Mouse (Mus musculus) heart, embryonic 14.5 days (tissue): ENCODE data around the gene Phlpp2. TPM values are rescaled to one million over a fixed set of nuclear protein-coding genes. Genes with fewer than 3 reads are reported as not detected.

Experiments
- ATAC-seq: fragments of 200-750 bp; cut with Nextera tagmentation; 2 replicates; pipeline ENCODE4 v1.8.0; 2017; ENCODE audit warnings: low read depth, moderate TSS enrichment; ENCODE audit not compliant: insufficient number of reproducible peaks, insufficient read depth, low FRiP score
- H3K27ac ChIP-seq, 2 experiments: fragments of 200-500 bp in 1 of 2; fragments of 300-500 bp in 1 of 2; sonication (generic) in 1 of 2; replicated peaks in 1 of 2; 2 replicates each; pipeline ENCODE4 v1.5.1; 2012 to 2014; ENCODE audit warnings: low read depth in 2 of 2, low read length in 2 of 2, control low read depth in 1 of 2, mild to moderate bottlenecking in 1 of 2, mixed read lengths in 1 of 2; ENCODE audit not compliant: control insufficient read depth in 1 of 2, insufficient read depth in 1 of 2
- H3K27me3 ChIP-seq: fragments of 300-500 bp; sonication (generic); 2 replicates; pipeline ENCODE4 v1.6.1; 2014; ENCODE audit warnings: mild to moderate bottlenecking, low read length, control low read depth; ENCODE audit not compliant: control insufficient read depth, insufficient read depth
- H3K36me3 ChIP-seq: fragments of 300-500 bp; sonication (generic); 2 replicates; pipeline ENCODE4 v1.6.1; 2014; ENCODE audit warnings: mild to moderate bottlenecking, control low read depth, low read length, mixed read lengths; ENCODE audit not compliant: control insufficient read depth, insufficient read depth
- H3K4me1 ChIP-seq, 2 experiments: fragments of 200-500 bp in 1 of 2; fragments of 300-500 bp in 1 of 2; sonication (generic) in 1 of 2; 2 replicates each; pipeline ENCODE4 v1.6.1; 2012 to 2014; ENCODE audit warnings: low read length in 2 of 2, control low read depth in 1 of 2, mixed read lengths in 1 of 2; ENCODE audit not compliant: control insufficient read depth in 2 of 2, insufficient read depth in 2 of 2
- H3K4me2 ChIP-seq: fragments of 300-500 bp; sonication (generic); 2 replicates; pipeline ENCODE4 v1.6.1; 2014; ENCODE audit warnings: mild to moderate bottlenecking, low read length
- H3K4me3 ChIP-seq, 2 experiments: fragments of 200-500 bp in 1 of 2; fragments of 300-500 bp in 1 of 2; sonication (generic) in 1 of 2; 2 replicates each; pipeline ENCODE4 v1.5.1; 2012 to 2014; ENCODE audit warnings: low read length in 2 of 2, mild to moderate bottlenecking in 2 of 2, control low read depth in 1 of 2, low read depth in 1 of 2, moderate library complexity in 1 of 2; ENCODE audit not compliant: control insufficient read depth in 1 of 2, insufficient read depth in 1 of 2
- H3K9ac ChIP-seq: fragments of 300-500 bp; sonication (generic); 2 replicates; pipeline ENCODE4 v1.6.1; 2014; ENCODE audit warnings: mild to moderate bottlenecking, low read length
- H3K9me3 ChIP-seq: fragments of 300-500 bp; sonication (generic); 2 replicates; pipeline ENCODE4 v1.6.1; 2016; ENCODE audit warnings: low read length, control low read depth; ENCODE audit not compliant: control insufficient read depth
- WGBS: fragments of 180-500 bp; shearing (Covaris S2); extraction: QIAGEN DNeasy Blood & Tissue Kit; methylation state at CpG from one replicate; pipeline ENCODE4 v1.1.7; 2014; 5-methylcytosine and 5-hydroxymethylcytosine counted together
- polyA plus RNA-seq: library from polyadenylated mRNA; unstranded; fragments of >200 nt; fragmentation: Nextera tagmentation; extraction: Ambion mirVana; gene quantifications from 2 replicates; pipeline ENCODE4 v1.2.1, GENCODE M21; 2014

Phlpp2 gene
- polyA plus RNA-seq, 1 experiment from 2014 or later: 2.0 TPM

DNA sequence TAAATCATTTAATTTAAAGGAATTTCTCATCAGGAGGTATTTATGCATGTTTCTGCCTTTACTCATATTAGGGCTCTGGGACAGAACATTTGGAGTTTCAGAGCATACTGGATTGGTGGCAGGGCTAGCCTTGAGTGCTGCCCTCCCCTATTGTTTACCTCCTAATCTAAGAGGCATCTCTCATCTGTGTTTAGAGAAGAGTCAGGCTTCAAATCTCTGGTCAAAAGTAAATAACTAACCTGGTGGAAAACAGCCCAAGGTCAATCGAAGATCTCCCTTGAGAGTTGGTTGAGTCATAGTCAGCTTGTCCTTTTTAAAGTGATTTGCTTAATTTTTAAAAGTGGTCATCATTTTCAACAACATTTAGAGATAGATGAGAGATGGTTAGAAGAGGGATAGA lies 124.6 kb downstream of the Phlpp2 start:
- Histone ChIP-seq H3K9me3 (no peaks in the 10 kb centered on the region), H3K36me3 (no peaks in the 10 kb centered on the region), H3K27ac (no peak overlapping the region), H3K4me1 (no peaks in the 10 kb centered on the region), H3K4me3 (no peak overlapping the region), H3K4me2 (no peak overlapping the region), H3K27me3 (no peaks in the 10 kb centered on the region; the same call in 1 of the 2 replicates), H3K9ac (no peak overlapping the region)
- WGBS: 79% methylated on average over 1 of the region's 1 CpGs
- ATAC-seq: no peak

Other genes starting within 250 kb of the Phlpp2 start
- 91.3 and 95.8 TPM in 2 replicates for gene Ist1, start 175.3 kb upstream of the Phlpp2 start, polyA plus RNA-seq
- 22.7 and 23.1 TPM in 2 replicates for gene Zfp821, start 163.0 kb upstream of the Phlpp2 start, polyA plus RNA-seq
- gene Atxn1l, start 130.8 kb upstream of the Phlpp2 start, polyA plus RNA-seq: 4.7 and 4.8 TPM in 2 replicates
- gene Ap1g1, start 90.0 kb upstream of the Phlpp2 start, polyA plus RNA-seq: 23.8 and 25.2 TPM in 2 replicates
- 0.12 and 0.51 TPM in 2 replicates for gene Marveld3, start 93.7 kb downstream of the Phlpp2 start, polyA plus RNA-seq
- gene Tat, start 121.9 kb downstream of the Phlpp2 start, polyA plus RNA-seq: 0.11 TPM in 1 of 2 replicates, not detected in the other
- gene Chst4, start 171.2 kb downstream of the Phlpp2 start, polyA plus RNA-seq: 1.3 and 1.9 TPM in 2 replicates
- 5.9 and 6.4 TPM in 2 replicates for gene Zfp612, start 211.2 kb downstream of the Phlpp2 start, polyA plus RNA-seq
- gene Gm21964, start 232.7 kb downstream of the Phlpp2 start, polyA plus RNA-seq: not detected in 2 replicates
- not detected in 2 replicates for gene Gm17720, start 234.2 kb downstream of the Phlpp2 start, polyA plus RNA-seq